Mouse (Mus musculus): ENCODE measurements around the gene Tbk1.

DNA sequence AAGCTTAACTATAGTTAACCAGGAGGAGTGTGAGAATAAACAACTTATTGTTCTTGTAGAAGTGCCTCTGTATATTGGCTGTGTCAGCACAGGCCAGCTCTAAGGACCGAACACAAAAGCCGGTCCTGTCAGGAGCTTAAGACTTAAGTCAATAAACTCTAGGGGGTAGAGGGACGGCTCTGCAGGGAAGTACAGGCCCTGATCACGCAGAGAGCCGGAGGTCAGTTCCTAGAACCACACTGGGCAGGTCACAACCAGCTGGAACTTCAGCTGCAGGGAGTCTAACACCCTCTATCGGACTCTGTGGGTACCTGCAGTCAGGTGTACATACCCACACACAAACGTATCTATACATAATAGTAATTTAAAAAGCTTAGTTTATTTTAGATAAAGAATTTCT, 29.3 kb upstream of the Tbk1 start:
- TF ChIP-seq POLR2A (IDR thresholded peaks at IDR 0.05; ENCODE audit: control insufficient read depth, low read depth, low read length) (no peak), CTCF (IDR thresholded peaks at IDR 0.05; ENCODE audit: control insufficient read depth, insufficient read depth, insufficient replicate concordance, low read depth, low read length) (no peak)
